Mouse (Mus musculus) embryonic facial prominence, embryonic 11.5 days (tissue): ENCODE data around the gene Synj2. TPM values are rescaled to one million over a fixed set of nuclear protein-coding genes. Genes with fewer than 3 reads are reported as not detected.
A peak's percentile ranks its signal among the peaks of the same experiment; 100 is the strongest.
"Not testable (repeated sequence)": the region's sequence is repeated elsewhere in the genome, so short reads cannot be mapped to it uniquely, and the experiment has no call there.

Experiments used
- ATAC-seq: fragments of 200-750 bp; cut with Nextera tagmentation; replicated peaks from 2 replicates; pipeline ENCODE4 v1.8.0; 2017; ENCODE audit warnings: low read depth; ENCODE audit not compliant: insufficient number of reproducible peaks, low FRiP score, low TSS enrichment
- DNase-seq: peaks from one replicate; pipeline ENCODE4 v3.0.0-alpha.2; 2015; ENCODE audit warnings: low spot score
- H3K27ac ChIP-seq: fragments of 300-500 bp; sonication (generic); replicated peaks from 2 replicates; pipeline ENCODE4 v1.5.1; 2014; ENCODE audit warnings: mild to moderate bottlenecking, low read depth, low read length, control low read depth
- H3K27me3 ChIP-seq: fragments of 300-500 bp; sonication (generic); 2 replicates; pipeline ENCODE4 v1.6.1; 2014; ENCODE audit warnings: mild to moderate bottlenecking, low read length, moderate library complexity, mixed read lengths; ENCODE audit not compliant: control insufficient read depth, insufficient read depth
- H3K36me3 ChIP-seq: fragments of 300-500 bp; sonication (generic); replicated peaks from 2 replicates; pipeline ENCODE4 v1.6.1; 2014; ENCODE audit warnings: low read depth, mild to moderate bottlenecking, low read length, moderate library complexity, mixed read lengths; ENCODE audit not compliant: control insufficient read depth, insufficient read depth
- H3K4me1 ChIP-seq: fragments of 300-500 bp; sonication (generic); 2 replicates; pipeline ENCODE4 v1.6.1; 2014; ENCODE audit warnings: low read length, mixed read lengths; ENCODE audit not compliant: control insufficient read depth, insufficient read depth
- H3K4me2 ChIP-seq: fragments of 300-500 bp; sonication (generic); 2 replicates; pipeline ENCODE4 v1.6.1; 2014; ENCODE audit warnings: low read depth, mild to moderate bottlenecking, control low read depth, low read length, moderate library complexity
- H3K4me3 ChIP-seq: fragments of 300-500 bp; sonication (generic); 2 replicates; pipeline ENCODE4 v1.5.1; 2014; ENCODE audit warnings: low read depth, low read length, control low read depth
- H3K9ac ChIP-seq: fragments of 300-500 bp; sonication (generic); replicated peaks from 2 replicates; pipeline ENCODE4 v1.6.1; 2014; ENCODE audit warnings: mild to moderate bottlenecking, control low read depth, low read length
- H3K9me3 ChIP-seq: fragments of 300-500 bp; sonication (generic); replicated peaks from 2 replicates; pipeline ENCODE4 v1.6.1; 2016; ENCODE audit warnings: mild to moderate bottlenecking, low read length, inconsistent platforms, mixed read lengths; ENCODE audit not compliant: control insufficient read depth
- WGBS: fragments of 180-500 bp; shearing (Covaris S2); extraction: QIAGEN DNeasy Blood & Tissue Kit; methylation state at CpG from one replicate; pipeline ENCODE4 v1.1.7; 2014; 5-methylcytosine and 5-hydroxymethylcytosine counted together
- polyA plus RNA-seq: library from polyadenylated mRNA; unstranded; fragments of >200 nt; fragmentation: Nextera tagmentation; extraction: Ambion mirVana; gene quantifications from 2 replicates; pipeline ENCODE4 v1.2.1, GENCODE M21; 2014

Gene Synj2
- polyA plus RNA-seq, 1 experiment from 2014 or later = 2.0 TPM

GRCm38 (mm10) chr17:6019776-6020175, 78.7 kb downstream of the Synj2 start:
- DNase-seq = peak; percentile 35

DNA sequence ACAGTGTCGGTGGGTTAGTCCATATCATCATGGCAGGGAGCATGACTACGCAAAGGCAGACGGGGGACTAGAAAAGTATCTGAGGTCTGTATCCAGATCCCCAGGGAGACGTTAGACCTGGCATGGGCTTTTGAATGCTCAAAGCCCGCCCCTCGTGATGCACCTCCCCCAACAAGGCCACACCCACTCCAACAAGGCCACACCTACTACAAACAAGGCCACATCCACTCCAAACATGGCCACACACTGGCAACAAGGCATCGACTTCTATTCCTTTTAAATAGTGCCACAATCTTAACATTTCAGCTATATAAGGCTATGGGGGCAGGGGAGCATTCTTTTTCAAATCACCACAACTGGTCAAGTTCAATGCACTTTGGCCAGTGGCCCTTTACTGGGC, 79.6 kb downstream of the Synj2 start:
- no peaks in the 10 kb centered on the region for H3K9me3 ChIP-seq
- no peak overlapping the region for H3K27ac ChIP-seq
- no peak overlapping the region for H3K4me2 ChIP-seq
- no peaks in the 10 kb centered on the region for H3K27me3 ChIP-seq
- no peak for ATAC-seq
- H3K36me3 ChIP-seq = no peaks in the 10 kb centered on the region
- no peak overlapping the region for H3K4me3 ChIP-seq
- H3K9ac ChIP-seq = no peak overlapping the region
- WGBS = 57% methylated on average over 7 of the region's 7 CpGs
- no peaks in the 10 kb centered on the region; the same call in 1 of the 2 replicates for H3K4me1 ChIP-seq
- peak; percentile 12 for DNase-seq

More at GRCm38 (mm10) chr17:6019776-6020175, 78.7 kb downstream of the Synj2 start:
- WGBS = 49% methylated on average over 2 of the region's 2 CpGs
- no peaks in the 10 kb centered on the region; the same call in 1 of the 2 replicates for H3K4me1 ChIP-seq
- H3K9ac ChIP-seq = no peak overlapping the region
- no peak overlapping the region for H3K4me2 ChIP-seq
- H3K4me3 ChIP-seq = no peak overlapping the region
- no peak for ATAC-seq
- H3K36me3 ChIP-seq = no peaks in the 10 kb centered on the region
- H3K27ac ChIP-seq = no peak overlapping the region
- H3K27me3 ChIP-seq = no peaks in the 10 kb centered on the region
- no peaks in the 10 kb centered on the region for H3K9me3 ChIP-seq

DNA sequence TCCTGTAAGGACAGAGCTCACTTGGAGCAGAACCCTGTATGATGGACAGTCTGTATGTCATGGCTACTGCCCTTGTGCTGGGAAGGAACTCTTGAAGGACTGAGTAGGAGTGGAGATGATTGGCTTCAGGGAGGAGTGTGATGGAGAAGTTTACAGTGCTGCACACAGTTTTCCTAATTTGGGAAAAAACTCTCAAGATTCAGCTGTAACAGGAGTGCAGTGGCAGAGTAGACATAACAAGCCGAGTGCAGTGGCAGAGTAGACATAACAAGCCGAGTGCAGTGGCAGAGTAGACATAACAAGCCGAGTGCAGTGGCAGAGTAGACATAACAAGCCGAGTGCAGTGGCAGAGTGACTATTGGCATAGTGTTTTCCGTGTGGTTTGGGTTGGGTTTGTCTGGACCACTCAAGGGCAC, 80.3 kb downstream of the Synj2 start:
- DNase-seq (peak; percentile 24), ATAC-seq (peak; percentile 53; the same call in 1 of the 2 replicates)
- not testable (repeated sequence) for H3K9ac ChIP-seq, H3K27me3 ChIP-seq, H3K4me2 ChIP-seq, H3K4me3 ChIP-seq, H3K9me3 ChIP-seq, H3K27ac ChIP-seq, H3K36me3 ChIP-seq, H3K4me1 ChIP-seq
- WGBS = 59% methylated on average over 5 of the region's 5 CpGs

DNA sequence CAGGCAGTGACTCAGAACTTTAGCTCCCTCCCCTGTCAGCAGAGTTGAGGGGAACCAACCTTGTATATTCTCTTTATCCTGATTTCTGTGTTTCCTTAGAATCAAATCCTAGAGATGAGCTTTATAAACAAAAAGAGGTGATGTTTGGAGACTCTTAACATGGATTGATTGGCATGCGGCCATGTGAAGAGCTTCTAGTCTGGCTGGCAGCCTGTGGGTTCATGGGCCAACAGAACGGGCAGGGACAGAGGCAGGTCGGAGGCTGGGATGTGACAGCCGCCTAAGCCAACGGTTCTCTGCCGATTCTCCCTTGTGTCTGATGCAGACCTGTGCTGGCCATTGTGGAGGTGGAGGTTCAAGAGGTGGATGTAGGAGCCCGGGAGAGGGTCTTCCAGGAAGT, 84.8 kb downstream of the Synj2 start:
- ATAC-seq (no peak), DNase-seq (no peak)
- no peaks in the 10 kb centered on the region for H3K9me3 ChIP-seq
- no peaks in the 10 kb centered on the region for H3K4me1 ChIP-seq
- 92% methylated on average over 7 of the region's 7 CpGs for WGBS
- H3K9ac ChIP-seq = no peak overlapping the region
- H3K4me3 ChIP-seq = no peak overlapping the region
- no peak overlapping the region for H3K4me2 ChIP-seq
- no peaks in the 10 kb centered on the region for H3K27me3 ChIP-seq
- H3K36me3 ChIP-seq = no peaks in the 10 kb centered on the region
- no peak overlapping the region for H3K27ac ChIP-seq

DNA sequence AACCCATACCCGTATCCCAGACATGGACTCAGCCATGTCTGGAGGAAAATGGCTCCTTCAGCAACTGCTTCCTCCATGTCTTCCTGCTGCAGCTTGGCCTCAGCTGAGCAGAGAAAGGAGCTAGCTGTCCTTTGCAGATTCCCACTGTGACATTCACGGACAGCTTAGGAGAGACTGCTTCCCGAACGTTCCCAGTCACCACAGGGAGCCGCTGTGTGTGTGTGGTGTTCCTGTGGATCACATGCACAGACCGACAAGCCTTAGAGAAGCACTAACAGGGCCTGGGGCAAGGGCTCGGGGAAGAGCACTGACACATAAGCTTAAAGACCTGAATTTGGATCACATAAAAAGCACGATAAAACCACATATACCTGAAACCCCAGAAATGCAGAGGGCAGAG, 94.6 kb downstream of the Synj2 start:
- Histone ChIP-seq H3K9ac (no peak overlapping the region), H3K27ac (no peak overlapping the region), H3K9me3 (no peaks in the 10 kb centered on the region), H3K27me3 (no peaks in the 10 kb centered on the region), H3K4me3 (no peak overlapping the region), H3K4me1 (no peaks in the 10 kb centered on the region), H3K36me3 (no peaks in the 10 kb centered on the region), H3K4me2 (no peak overlapping the region)
- WGBS = 39% methylated on average over 8 of the region's 8 CpGs
- ATAC-seq (no peak), DNase-seq (no peak)

DNA sequence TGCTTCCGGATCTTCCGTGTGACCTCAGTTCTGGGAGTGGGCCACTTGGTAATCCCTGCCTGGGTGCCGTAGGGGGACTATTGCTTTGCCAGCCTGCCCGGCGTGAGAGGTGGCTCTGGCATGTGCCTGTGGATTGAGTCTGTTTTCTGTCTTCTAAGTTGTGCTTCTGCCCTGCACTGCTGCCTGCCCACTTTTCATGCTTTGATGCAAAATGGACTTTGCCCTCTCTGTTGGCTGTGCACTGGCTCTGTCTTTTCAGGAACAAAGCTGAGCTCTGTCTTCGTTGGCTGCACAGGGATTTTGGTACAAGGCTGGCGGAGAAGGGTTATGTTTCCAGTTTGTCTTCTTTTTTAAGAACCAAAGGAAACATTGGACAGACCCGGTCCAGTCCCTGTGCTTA, 95.4 kb downstream of the Synj2 start:
- DNase-seq (no peak), ATAC-seq (no peak)
- Histone ChIP-seq H3K9me3 (no peaks in the 10 kb centered on the region), H3K36me3 (no peaks in the 10 kb centered on the region), H3K9ac (no peak overlapping the region), H3K27me3 (no peaks in the 10 kb centered on the region), H3K4me2 (no peak overlapping the region), H3K4me3 (no peak overlapping the region), H3K27ac (no peak overlapping the region), H3K4me1 (no peaks in the 10 kb centered on the region)
- WGBS = 83% methylated on average over 8 of the region's 8 CpGs

DNA sequence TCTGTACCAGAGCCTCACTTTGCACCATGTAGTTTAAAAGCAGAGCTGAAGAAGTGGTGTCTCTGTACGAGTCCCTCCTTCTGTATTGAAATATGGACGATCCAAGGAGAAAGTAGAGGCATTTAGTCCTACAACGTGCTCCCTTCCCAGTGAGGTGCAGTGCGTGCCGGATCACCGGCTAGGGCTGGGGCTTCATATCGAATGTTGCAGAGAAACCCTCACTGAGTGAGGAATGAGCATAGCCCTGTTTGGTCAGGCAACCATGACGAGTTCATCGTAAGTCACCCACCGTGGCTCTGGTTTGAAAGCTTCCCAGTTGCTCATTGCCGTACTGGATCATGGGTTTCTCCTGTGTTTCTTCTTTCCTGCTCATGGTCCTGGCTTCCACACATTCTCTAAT, 95.8 kb downstream of the Synj2 start:
- WGBS = 92% methylated on average over 11 of the region's 11 CpGs
- H3K4me2 ChIP-seq = no peak overlapping the region
- no peak overlapping the region for H3K9ac ChIP-seq
- H3K4me1 ChIP-seq = no peaks in the 10 kb centered on the region
- H3K4me3 ChIP-seq = no peak overlapping the region
- H3K36me3 ChIP-seq = no peaks in the 10 kb centered on the region
- DNase-seq (no peak), ATAC-seq (no peak)
- H3K9me3 ChIP-seq = no peaks in the 10 kb centered on the region
- H3K27me3 ChIP-seq = no peaks in the 10 kb centered on the region
- no peak overlapping the region for H3K27ac ChIP-seq

DNA sequence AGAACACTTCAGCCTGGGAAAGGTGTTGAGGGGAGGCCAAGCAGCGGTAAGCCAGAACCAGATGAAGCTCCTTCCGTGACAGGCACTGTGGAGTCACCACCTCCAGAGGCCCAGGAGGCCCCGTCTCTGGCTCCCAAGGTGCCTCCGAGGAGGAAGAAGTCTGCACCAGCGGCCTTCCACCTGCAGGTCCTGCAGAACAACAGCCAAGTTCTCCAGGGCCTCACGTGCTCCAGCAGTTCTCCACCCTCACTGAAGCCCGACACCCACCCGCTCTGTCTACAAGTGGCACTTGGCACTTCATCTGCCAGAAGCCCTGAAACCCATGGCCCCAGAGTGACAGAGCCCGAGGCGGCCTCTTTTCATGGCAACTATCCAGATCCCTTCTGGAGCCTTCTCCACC, 96.4 kb downstream of the Synj2 start:
- no peaks in the 10 kb centered on the region for H3K4me1 ChIP-seq
- ATAC-seq (no peak), DNase-seq (no peak)
- 93% methylated on average over 10 of the region's 10 CpGs for WGBS
- H3K36me3 ChIP-seq = no peaks in the 10 kb centered on the region
- H3K9ac ChIP-seq = no peak overlapping the region
- no peaks in the 10 kb centered on the region for H3K27me3 ChIP-seq
- H3K9me3 ChIP-seq = no peaks in the 10 kb centered on the region
- H3K27ac ChIP-seq = no peak overlapping the region
- H3K4me2 ChIP-seq = no peak overlapping the region
- no peak overlapping the region for H3K4me3 ChIP-seq
